Mouse (Mus musculus) liver, adult 2 months (tissue): ENCODE data around the gene Snx1. TPM values are rescaled to one million over a fixed set of nuclear protein-coding genes. Genes with fewer than 3 reads are reported as not detected.

Experiments used
- DNase-seq: peaks from one replicate; pipeline ENCODE4 v3.0.0-alpha.2; 2011; ENCODE audit warnings: low read depth, low spot score; ENCODE audit errors: extremely low read depth
- H3K27ac ChIP-seq: fragments of 200-500 bp; replicated peaks from 2 replicates; pipeline ENCODE4 v1.5.1; 2012; ENCODE audit warnings: low read depth, mild to moderate bottlenecking, control low read depth, inconsistent platforms, low read length; ENCODE audit not compliant: insufficient read depth
- H3K27me3 ChIP-seq: fragments of 200-500 bp; 2 replicates; pipeline ENCODE4 v1.6.1; 2012; ENCODE audit warnings: mild to moderate bottlenecking, moderate library complexity, low read length, inconsistent platforms; ENCODE audit not compliant: control insufficient read depth, insufficient read depth
- H3K36me3 ChIP-seq: fragments of 200-500 bp; 2 replicates; pipeline ENCODE4 v1.6.1; 2012; ENCODE audit warnings: low read length, inconsistent platforms; ENCODE audit not compliant: control insufficient read depth, insufficient read depth
- H3K4me1 ChIP-seq: fragments of 200-500 bp; 2 replicates; pipeline ENCODE4 v1.6.1; 2011; ENCODE audit warnings: low read length; ENCODE audit not compliant: control insufficient read depth, insufficient read depth
- H3K4me3 ChIP-seq: fragments of 200-500 bp; 2 replicates; pipeline ENCODE4 v1.5.1; 2011; ENCODE audit warnings: low read depth, mild to moderate bottlenecking, control low read depth, low read length, moderate library complexity; ENCODE audit not compliant: insufficient read depth
- H3K79me2 ChIP-seq: fragments of 200-500 bp; 2 replicates; pipeline ENCODE4 v1.6.1; 2012; ENCODE audit warnings: inconsistent platforms, mild to moderate bottlenecking, low read length, moderate library complexity; ENCODE audit not compliant: control insufficient read depth, insufficient read depth
- H3K9ac ChIP-seq: fragments of 200-500 bp; 2 replicates; pipeline ENCODE4 v1.6.1; 2012; ENCODE audit warnings: low read depth, mild to moderate bottlenecking, control low read depth, inconsistent platforms, low read length
- CTCF ChIP-seq: fragments of 200-500 bp; IDR thresholded peaks from 2 replicates; pipeline ENCODE4 v1.5.1; 2011; ENCODE audit warnings: low read depth, low read length, control low read depth
- POLR2A ChIP-seq: fragments of 200-500 bp; IDR thresholded peaks from 2 replicates; pipeline ENCODE4 v1.6.1; 2011; ENCODE audit warnings: low read length, control low read depth; ENCODE audit not compliant: insufficient read depth; ENCODE audit errors: extremely low read depth
- WGBS: fragments of 180-500 bp; shearing (Covaris S2); methylation state at CpG from one replicate; pipeline ENCODE4 v1.1.7; 2018; 5-methylcytosine and 5-hydroxymethylcytosine counted together
- polyA plus RNA-seq: library from polyadenylated mRNA; depleted of rRNA; stranded (reverse); fragments of >200 nt; gene quantifications from 2 replicates; pipeline ENCODE4 v1.2.3, GENCODE M21; 2012
- total RNA-seq: library from RNA; depleted of rRNA; stranded (reverse); fragments of >200 nt; gene quantifications from 2 replicates; pipeline ENCODE4 v1.2.3, GENCODE M21; 2014

Snx1 gene
- total and polyA plus RNA-seq, 2 experiments = 11.9 to 22.1 TPM

DNA sequence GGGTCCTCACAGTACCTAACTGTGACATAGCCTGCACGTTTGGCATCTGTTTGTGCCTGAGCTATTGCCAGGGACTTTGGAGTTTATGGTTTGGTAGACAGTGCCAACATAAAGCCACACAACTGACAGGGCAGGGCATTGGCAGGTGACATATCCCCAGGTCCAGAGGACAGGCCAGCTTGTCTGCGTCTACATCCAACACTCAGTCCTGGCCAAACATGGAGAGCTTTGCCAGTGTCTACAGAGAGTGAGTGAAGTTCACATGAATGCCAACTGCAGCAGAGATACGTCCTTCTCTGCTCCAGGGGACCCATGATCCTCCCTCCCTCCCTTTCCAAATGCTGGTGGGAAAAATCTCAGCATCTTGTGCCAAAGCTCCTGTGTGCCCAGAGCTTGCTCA, 42.2 kb downstream of the Snx1 start:
- no peaks in the 10 kb centered on the region for H3K36me3 ChIP-seq
- 34% methylated on average over 3 of the region's 3 CpGs for WGBS

DNA sequence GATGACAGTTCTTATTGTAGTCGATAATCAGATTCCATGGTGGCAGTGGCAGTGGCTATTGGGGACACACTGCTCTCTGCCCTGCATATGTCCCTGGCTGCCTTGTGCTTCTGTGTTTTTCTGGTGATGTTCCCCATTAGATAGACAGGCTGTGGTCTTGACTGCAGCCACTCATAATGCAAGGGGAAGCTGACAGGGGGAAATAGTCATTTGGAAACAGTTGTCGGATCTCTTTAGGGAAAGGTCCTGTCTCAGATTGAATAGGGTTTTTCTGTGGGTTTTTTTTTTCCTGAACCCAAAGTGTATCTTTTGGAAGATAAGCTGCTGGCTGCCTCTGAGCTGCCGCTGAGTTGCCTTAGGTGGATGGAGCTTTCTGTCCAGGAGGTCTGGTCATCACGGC, 44.4 kb downstream of the Snx1 start:
- no peak overlapping the region for H3K9ac ChIP-seq
- H3K4me3 ChIP-seq = no peak overlapping the region
- no peaks in the 10 kb centered on the region for H3K36me3 ChIP-seq
- DNase-seq = peak; percentile 19
- TF ChIP-seq CTCF = no peak
- no peak for TF ChIP-seq POLR2A
- no peak overlapping the region for H3K27ac ChIP-seq
- 87% methylated on average over 4 of the region's 4 CpGs for WGBS
- no peaks in the 10 kb centered on the region for H3K4me1 ChIP-seq
- no peaks in the 10 kb centered on the region for H3K79me2 ChIP-seq
- no peaks in the 10 kb centered on the region for H3K27me3 ChIP-seq

More for the DNA sequence above, 42.2 kb downstream of the Snx1 start:
- DNase-seq = peak; percentile 98
- no peaks in the 10 kb centered on the region for H3K27me3 ChIP-seq
- H3K4me1 ChIP-seq = no peaks in the 10 kb centered on the region
- no peak overlapping the region for H3K4me3 ChIP-seq
- H3K9ac ChIP-seq = no peak overlapping the region
- H3K27ac ChIP-seq = no peak overlapping the region
- no peaks in the 10 kb centered on the region for H3K79me2 ChIP-seq
- no peak for TF ChIP-seq CTCF
- no peak for TF ChIP-seq POLR2A

DNA sequence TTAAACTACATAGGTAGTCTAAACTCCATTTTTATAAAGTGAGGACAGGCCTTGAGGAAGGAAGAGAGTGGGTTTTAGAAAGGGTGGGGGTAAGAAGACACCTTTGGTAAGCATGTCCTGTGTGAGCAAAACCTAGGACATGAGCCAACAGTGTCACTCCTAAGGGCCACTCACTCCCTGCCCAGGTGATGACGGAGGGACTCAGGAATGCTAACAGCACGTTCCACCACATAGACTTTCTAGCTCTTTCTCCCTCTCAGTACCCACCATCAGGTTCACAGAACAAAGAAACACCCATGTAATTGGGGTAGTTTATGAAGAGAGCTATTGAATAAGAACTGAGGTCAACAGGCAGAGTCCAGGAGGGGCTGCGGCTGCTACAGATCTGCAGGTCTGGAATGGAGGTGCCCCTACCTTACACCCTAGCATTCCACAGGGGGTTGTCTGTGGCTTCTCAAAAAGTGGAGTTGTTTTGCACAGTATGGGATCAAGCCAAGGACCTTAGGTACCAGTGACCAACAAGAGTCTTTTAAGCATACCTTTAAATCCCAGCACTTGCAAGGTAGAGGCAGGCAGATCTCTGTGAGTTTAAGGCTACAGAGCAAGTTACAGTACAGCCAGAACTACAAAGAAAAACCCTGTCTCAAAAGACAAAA, 45.5 kb downstream of the Snx1 start:
- Histone ChIP-seq H3K79me2 (no peaks in the 10 kb centered on the region), H3K9ac (no peak overlapping the region), H3K4me3 (no peak overlapping the region), H3K27me3 (no peaks in the 10 kb centered on the region), H3K4me1 (no peaks in the 10 kb centered on the region), H3K27ac (no peak overlapping the region), H3K36me3 (no peaks in the 10 kb centered on the region)
- no peak for DNase-seq
- 88% methylated on average over 3 of the region's 3 CpGs for WGBS
- TF ChIP-seq CTCF = no peak
- no peak for TF ChIP-seq POLR2A

DNA sequence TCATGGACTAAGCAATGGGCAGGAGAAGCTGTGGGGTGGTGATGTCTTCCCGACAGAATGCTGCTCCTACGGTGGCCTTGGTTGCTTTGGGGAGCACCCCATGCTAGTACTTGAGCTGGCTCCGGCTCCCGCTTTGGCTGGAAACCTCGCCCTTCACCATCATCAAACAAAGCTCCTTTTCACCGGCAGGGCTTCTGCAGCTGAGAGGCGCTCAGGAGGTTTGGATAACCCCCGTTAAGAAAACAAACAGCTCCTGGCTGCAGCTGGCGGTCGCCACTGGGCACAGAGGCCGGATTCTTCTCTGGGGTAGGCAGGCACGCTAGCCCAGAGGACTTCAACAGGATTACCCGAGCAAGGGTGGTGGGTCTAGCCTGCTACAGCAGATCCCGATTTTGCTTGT, 47.9 kb downstream of the Snx1 start:
- Histone ChIP-seq H3K27me3 (no peaks in the 10 kb centered on the region), H3K79me2 (no peaks in the 10 kb centered on the region), H3K4me1 (no peaks in the 10 kb centered on the region), H3K4me3 (no peak overlapping the region), H3K27ac (no peak overlapping the region), H3K36me3 (no peaks in the 10 kb centered on the region), H3K9ac (no peak overlapping the region)
- 8% methylated on average over 14 of the region's 14 CpGs for WGBS
- DNase-seq = no peak
- TF ChIP-seq CTCF = no peak
- TF ChIP-seq POLR2A = no peak

DNA sequence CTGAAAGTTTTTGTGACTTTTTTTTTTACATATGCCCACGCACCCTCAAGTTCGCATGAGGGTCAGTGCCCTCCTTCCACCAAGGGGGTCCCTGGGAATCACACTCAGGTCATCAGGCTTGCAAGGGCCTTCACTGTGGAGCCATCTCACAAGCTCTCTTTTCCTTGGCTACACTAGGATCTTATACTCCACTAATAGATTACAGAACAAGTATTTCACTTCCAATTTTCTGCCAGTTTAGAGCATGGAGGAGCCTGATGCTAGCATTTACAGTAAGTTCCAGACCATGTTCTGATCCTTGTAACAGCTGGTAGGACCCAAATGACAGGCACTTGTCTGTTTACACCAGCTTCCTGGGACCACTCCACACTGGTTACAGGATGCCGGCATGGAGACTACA, 48.3 kb downstream of the Snx1 start:
- no peak overlapping the region for H3K4me3 ChIP-seq
- no peaks in the 10 kb centered on the region for H3K4me1 ChIP-seq
- TF ChIP-seq CTCF (no peak), POLR2A (no peak)
- no peak for DNase-seq
- H3K79me2 ChIP-seq = no peaks in the 10 kb centered on the region
- H3K36me3 ChIP-seq = no peaks in the 10 kb centered on the region
- H3K9ac ChIP-seq = no peak overlapping the region
- H3K27ac ChIP-seq = no peak overlapping the region
- WGBS = 71% methylated on average over 3 of the region's 3 CpGs
- H3K27me3 ChIP-seq = no peaks in the 10 kb centered on the region

- peaks cover 8% of the 10 kb centered on the region; the same call in 1 of the 2 replicates for H3K4me1 ChIP-seq
- H3K27ac ChIP-seq = no peak overlapping the region
- no peak for DNase-seq
- H3K27me3 ChIP-seq = no peaks in the 10 kb centered on the region
- no peak overlapping the region for H3K4me3 ChIP-seq
- TF ChIP-seq CTCF (no peak), POLR2A (no peak)
- no peaks in the 10 kb centered on the region for H3K36me3 ChIP-seq
- H3K79me2 ChIP-seq = no peaks in the 10 kb centered on the region
- no peak overlapping the region for H3K9ac ChIP-seq
- 86% methylated on average over 7 of the region's 7 CpGs for WGBS
Measured at GRCm38 (mm10) chr9:66072754-66073153, 53.6 kb downstream of the Snx1 start.
